8 mouse cellular contexts compared by ENCODE assay signal in genomic region chr12:108273466-108274312, GRCm38 (mm10). TPM values are rescaled to one million over a fixed set of nuclear protein-coding genes. Genes with fewer than 3 reads are reported as not detected.
DNase-seq lines count a peak whose midpoint lies in the region; ATAC-seq and TF ChIP-seq lines count a peak whose summit lies in the region.

No protein-coding gene starts in this region.

- no peaks in the 10 kb centered on the region for H3K9me3 ChIP-seq in limb, embryonic 14.5 days (ENCODE audit: control insufficient read depth, low read length)

- ATAC-seq in limb, embryonic 14.5 days (ENCODE audit: low FRiP score, low read depth) = no peak
- ATAC-seq in granulocyte monocyte progenitor cell, adult 5-6 weeks (replicated peaks; ENCODE audit: poor library complexity, severe bottlenecking) = no peak

- intact Hi-C loops in heart, adult 2 months (cut with DNase I) = loop anchor here (2.0 kb wide), 1 partner anchor 39 kb away; no protein-coding TSS in a partner anchor

- H3K27me3 ChIP-seq in heart, adult 2 months (ENCODE audit: control insufficient read depth, insufficient read depth, low read length) = no peaks in the 10 kb centered on the region
- no peaks in the 10 kb centered on the region for H3K27me3 ChIP-seq in limb, embryonic 14.5 days (ENCODE audit: control insufficient read depth, insufficient read depth, low read length)

- H3K36me3 ChIP-seq in heart, adult 2 months (ENCODE audit: control insufficient read depth, insufficient read depth, low read length) = peaks cover 2% of the 10 kb centered on the region
- no peaks in the 10 kb centered on the region for H3K36me3 ChIP-seq in limb, embryonic 14.5 days (ENCODE audit: control insufficient read depth, insufficient read depth, low read length)

- 17% methylated on average over 21 of the region's 21 CpGs for WGBS in heart, adult 2 months
- WGBS in limb, embryonic 14.5 days = 4% methylated on average over 21 of the region's 21 CpGs

- peak overlapping the region; percentile 89 for H3K4me2 ChIP-seq in limb, embryonic 14.5 days (replicated peaks; ENCODE audit: low read depth, low read length, severe bottlenecking)

- no peak for TF ChIP-seq EP300 in heart, adult 2 months (IDR thresholded peaks at IDR 0.05; ENCODE audit: insufficient read depth, low read depth, low read length)

- peaks cover 23% of the 10 kb centered on the region for H3K4me1 ChIP-seq in heart, adult 2 months (ENCODE audit: control insufficient read depth, insufficient read depth, low read length)
- peaks cover 49% of the 10 kb centered on the region for H3K4me1 ChIP-seq in limb, embryonic 14.5 days (ENCODE audit: control insufficient read depth, insufficient read depth, low read length)

- peak overlapping the region; percentile 75 for H3K9ac ChIP-seq in heart, adult 2 months (ENCODE audit: low read depth, low read length)
- H3K9ac ChIP-seq in limb, embryonic 14.5 days (ENCODE audit: low read depth, low read length, severe bottlenecking) = peak overlapping the region; percentile 68

- no peak for DNase-seq in heart, adult 2 months
- DNase-seq in heart, adult 9 months (ENCODE audit: low spot score in 2 of 2) = no peak
- peak; percentile 23 for DNase-seq in thymus, postnatal 25 days
- DNase-seq in thymus, adult 18-20 months = no peak
- DNase-seq in limb, embryonic 14.5 days (ENCODE audit: low spot score) = no peak
- no peak for DNase-seq in c-Kit-positive CD71-positive TER-119-positive erythroid progenitor cells, embryonic 14.5 days (ENCODE audit: low spot score)
- no peak for DNase-seq in kidney, postnatal 14 days

- no peaks in the 10 kb centered on the region for H3K79me2 ChIP-seq in heart, adult 2 months (replicated peaks; ENCODE audit: control insufficient read depth, insufficient read depth, low read length)

- no peak for TF ChIP-seq CTCF in heart, adult 2 months (IDR thresholded peaks at IDR 0.05)

- peak overlapping the region; percentile 66 for H3K4me3 ChIP-seq in heart, adult 2 months
- H3K4me3 ChIP-seq in limb, embryonic 14.5 days (replicated peaks; ENCODE audit: low read length) = peak overlapping the region; percentile 71

- peak overlapping the region; percentile 24 for H3K27ac ChIP-seq in heart, adult 2 months
- H3K27ac ChIP-seq in limb, embryonic 14.5 days (replicated peaks; ENCODE audit: low read depth, low read length) = no peak overlapping the region

- no peak for TF ChIP-seq POLR2A in heart, adult 2 months (IDR thresholded peaks at IDR 0.05; ENCODE audit: insufficient read depth, low read depth, low read length)
- TF ChIP-seq POLR2A in limb, embryonic 14.5 days (IDR thresholded peaks at IDR 0.05; ENCODE audit: borderline replicate concordance, extremely low read depth, insufficient read depth, insufficient read length) = no peak

RNA-seq across cellular contexts. Expression of gene Ccdc85c, which starts 1.5 kb away (rescaled TPM):
- 10 to 100 TPM; 39.2 to 43.9 TPM for total RNA-seq in heart, adult 2 months (2021)
- 27.1 and 29.3 TPM in 2 replicates for polyA plus RNA-seq in heart, adult 2 months (2012; rRNA removed)
- polyA plus RNA-seq in limb, embryonic 14.5 days (2012; rRNA removed) = 9.9 and 13.1 TPM in 2 replicates
- 6.1 and 6.4 TPM in 2 replicates for polyA plus RNA-seq in limb, embryonic 14.5 days (2014; fragmentation: Nextera tagmentation; extraction: Ambion mirVana)
- 0.95 and 1.7 TPM in 2 replicates for total RNA-seq in granulocyte monocyte progenitor cell, adult 5-6 weeks (2014; fragmentation: Nextera tagmentation)
- total RNA-seq in granulocyte monocyte progenitor cell, adult 5-6 weeks (2017) = 0.90 and 2.4 TPM in 2 replicates

RNA-seq across cellular contexts. Expression of gene Hhipl1, which starts 32.4 kb away (rescaled TPM):
- total RNA-seq in heart, adult 2 months (2021) = 1 to 10 TPM; 1.2 to 1.5 TPM
- polyA plus RNA-seq in heart, adult 2 months (2012; rRNA removed) = 1.6 and 1.8 TPM in 2 replicates
- polyA plus RNA-seq in limb, embryonic 14.5 days (2012; rRNA removed) = 2.7 and 3.0 TPM in 2 replicates
- polyA plus RNA-seq in limb, embryonic 14.5 days (2014; fragmentation: Nextera tagmentation; extraction: Ambion mirVana) = 0.58 and 1.5 TPM in 2 replicates
- not detected in 2 replicates for total RNA-seq in granulocyte monocyte progenitor cell, adult 5-6 weeks (2014; fragmentation: Nextera tagmentation)
- total RNA-seq in granulocyte monocyte progenitor cell, adult 5-6 weeks (2017) = not detected in 2 replicates

Comparison
In these comparisons a context has a peak if more than half of its experiments do, and no peak if none do; other contexts are left out.
1. RNA of gene Ccdc85c, which starts 1.5 kb away (total RNA-seq): 39.2 to 43.9 TPM in heart, adult 2 months; 0.90 to 2.4 TPM in granulocyte monocyte progenitor cell, adult 5-6 weeks; every median in the first group is over 10 times any median in the second.